ENCODE assay signal across 24 mouse cellular contexts in the genomic region with DNA sequence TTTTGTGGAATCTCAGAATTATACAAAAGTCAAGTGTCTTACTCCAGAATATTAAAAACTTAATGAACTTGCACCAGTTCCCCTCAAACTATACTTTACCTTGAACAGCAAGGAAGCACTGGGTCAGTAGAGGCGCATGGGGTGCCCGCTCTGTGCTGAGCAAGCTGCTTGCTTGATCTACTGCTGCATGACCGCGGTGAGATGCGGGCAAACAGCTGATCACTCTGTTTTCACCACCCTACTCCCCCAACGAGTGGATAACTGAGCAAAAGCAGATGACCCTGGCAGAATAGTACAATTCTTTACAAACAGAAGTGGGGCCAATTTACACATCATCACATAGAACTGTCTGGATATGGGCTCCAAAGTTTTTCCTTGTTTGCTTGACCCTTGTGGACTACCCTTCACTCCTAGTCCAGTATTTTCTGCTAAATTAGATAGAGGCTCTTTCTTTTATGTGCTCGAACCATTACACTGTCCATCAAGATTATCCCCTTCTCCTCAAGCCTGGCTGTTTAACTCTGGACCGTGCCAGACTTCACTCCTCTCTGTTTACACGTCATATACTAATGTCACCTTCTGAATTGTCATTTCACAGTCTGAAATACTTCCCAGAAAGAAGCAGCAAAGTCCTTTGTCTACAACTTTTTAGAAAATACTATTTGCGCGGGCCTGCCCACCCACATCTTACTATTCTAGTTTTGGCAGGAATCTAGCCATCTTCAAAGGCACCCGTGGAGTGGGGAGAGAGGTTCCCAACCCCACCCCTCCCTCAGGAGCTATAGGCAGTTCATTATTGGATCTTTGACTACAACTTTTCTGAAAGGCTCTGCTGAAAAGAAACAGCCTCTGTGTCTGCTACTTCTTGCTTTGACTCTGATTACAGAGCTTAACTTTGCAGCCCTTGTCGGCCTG. TPM values are rescaled to one million over a fixed set of nuclear protein-coding genes. Genes with fewer than 3 reads are reported as not detected.
DNase-seq lines count a peak whose midpoint lies in the region; ATAC-seq lines count a peak whose summit lies in the region.
"Had no signal": no experiment of that assay in that cellular context is flagged by ENCODE, and none has a peak within 500 bp of the region (broad histone marks: within the 10 kb centered on the region; RNA-seq: fewer than 3 reads in every experiment).

No protein-coding gene starts in this region.

- no peaks in the 10 kb centered on the region for H3K9me3 ChIP-seq in forebrain, embryonic 14.5 days (replicated peaks; ENCODE audit: control insufficient read depth, low read length)
- H3K9me3 ChIP-seq in forebrain, embryonic 10.5 days, result peaks cover 7% of the 10 kb centered on the region; the same call in 1 of the 2 replicates
- no peaks in the 10 kb centered on the region for H3K9me3 ChIP-seq in heart, embryonic 15.5 days (replicated peaks)
- no peaks in the 10 kb centered on the region for H3K9me3 ChIP-seq in midbrain, embryonic 12.5 days
- peaks cover 5% of the 10 kb centered on the region; the same call in 1 of the 2 replicates for H3K9me3 ChIP-seq in midbrain, embryonic 10.5 days (replicated peaks)
- H3K9me3 ChIP-seq in midbrain, embryonic 15.5 days, result no peaks in the 10 kb centered on the region
- H3K9me3 ChIP-seq: hindbrain, embryonic 15.5 days; liver, embryonic 12.5 days had no signal

- no peaks in the 10 kb centered on the region for H3K27me3 ChIP-seq in forebrain, embryonic 14.5 days (replicated peaks; ENCODE audit: control insufficient read depth, insufficient read depth, low read length)
- H3K27me3 ChIP-seq in forebrain, embryonic 10.5 days (ENCODE audit: poor library complexity, severe bottlenecking), result no peaks in the 10 kb centered on the region
- H3K27me3 ChIP-seq in heart, embryonic 15.5 days, result no peaks in the 10 kb centered on the region
- H3K27me3 ChIP-seq in midbrain, embryonic 12.5 days, result no peaks in the 10 kb centered on the region
- H3K27me3 ChIP-seq in midbrain, embryonic 10.5 days (ENCODE audit: low read depth, poor library complexity, severe bottlenecking), result no peaks in the 10 kb centered on the region
- H3K27me3 ChIP-seq in midbrain, embryonic 15.5 days (replicated peaks), result no peaks in the 10 kb centered on the region
- H3K27me3 ChIP-seq: CH12.LX; hindbrain, embryonic 15.5 days; liver, embryonic 12.5 days had no signal

- 39% methylated on average over 13 of the region's 13 CpGs for WGBS in forebrain, embryonic 14.5 days
- WGBS in forebrain, embryonic 10.5 days, result 71% methylated on average over 13 of the region's 13 CpGs
- WGBS in heart, embryonic 15.5 days, result 44% methylated on average over 13 of the region's 13 CpGs
- 48% methylated on average over 13 of the region's 13 CpGs for WGBS in midbrain, embryonic 12.5 days
- 73% methylated on average over 13 of the region's 13 CpGs for WGBS in midbrain, embryonic 10.5 days
- 38% methylated on average over 13 of the region's 13 CpGs for WGBS in midbrain, embryonic 15.5 days

- H3K9ac ChIP-seq in forebrain, embryonic 14.5 days (ENCODE audit: low read length), result no peak overlapping the region
- no peak overlapping the region for H3K9ac ChIP-seq in heart, embryonic 15.5 days
- no peak overlapping the region for H3K9ac ChIP-seq in midbrain, embryonic 12.5 days (replicated peaks)
- no peak overlapping the region for H3K9ac ChIP-seq in midbrain, embryonic 15.5 days
- H3K9ac ChIP-seq: hindbrain, embryonic 15.5 days; liver, embryonic 12.5 days had no signal

- H3K36me3 ChIP-seq in forebrain, embryonic 14.5 days (ENCODE audit: control insufficient read depth, insufficient read depth, low read length), result peaks cover 19% of the 10 kb centered on the region
- H3K36me3 ChIP-seq in forebrain, embryonic 10.5 days (replicated peaks), result peaks cover 88% of the 10 kb centered on the region
- H3K36me3 ChIP-seq in heart, embryonic 15.5 days, result peaks cover 30% of the 10 kb centered on the region
- H3K36me3 ChIP-seq in midbrain, embryonic 12.5 days, result peaks cover 25% of the 10 kb centered on the region
- peaks cover 73% of the 10 kb centered on the region for H3K36me3 ChIP-seq in midbrain, embryonic 10.5 days
- no peaks in the 10 kb centered on the region for H3K36me3 ChIP-seq in midbrain, embryonic 15.5 days (replicated peaks)

- intact Hi-C loops in heart, postnatal 36 days (cut with DNase I), result no loop called here

- ATAC-seq in forebrain, embryonic 14.5 days, result peak; percentile 70; the same call in 1 of the 2 replicates
- no peak for ATAC-seq in heart, embryonic 15.5 days (replicated peaks; ENCODE audit: insufficient number of reproducible peaks, insufficient read depth, low FRiP score, low read depth)
- ATAC-seq in midbrain, embryonic 12.5 days (ENCODE audit: low FRiP score, low read depth), result peak; percentile 79
- peak; percentile 56 for ATAC-seq in midbrain, embryonic 15.5 days (replicated peaks)
- ATAC-seq: intestine, embryonic 16.5 days; liver, embryonic 12.5 days had no signal

- H3K4me3 ChIP-seq in forebrain, embryonic 14.5 days (ENCODE audit: low read depth, low read length), result no peak overlapping the region
- H3K4me3 ChIP-seq in forebrain, embryonic 10.5 days, result no peak overlapping the region
- peak overlapping the region; percentile 23 for H3K4me3 ChIP-seq in heart, embryonic 15.5 days
- H3K4me3 ChIP-seq in midbrain, embryonic 12.5 days, result no peak overlapping the region
- H3K4me3 ChIP-seq in midbrain, embryonic 10.5 days, result no peak overlapping the region
- no peak overlapping the region for H3K4me3 ChIP-seq in midbrain, embryonic 15.5 days
- H3K4me3 ChIP-seq: hindbrain, embryonic 15.5 days; liver, embryonic 12.5 days had no signal

- no peak overlapping the region for H3K27ac ChIP-seq in forebrain, embryonic 14.5 days (ENCODE audit: low read depth, low read length)
- H3K27ac ChIP-seq in forebrain, embryonic 10.5 days, result no peak overlapping the region
- peak overlapping the region; percentile 61 for H3K27ac ChIP-seq in heart, embryonic 15.5 days
- no peak overlapping the region for H3K27ac ChIP-seq in midbrain, embryonic 12.5 days (replicated peaks)
- no peak overlapping the region for H3K27ac ChIP-seq in midbrain, embryonic 10.5 days (replicated peaks)
- no peak overlapping the region for H3K27ac ChIP-seq in midbrain, embryonic 15.5 days
- H3K27ac ChIP-seq: hindbrain, embryonic 15.5 days; liver, embryonic 12.5 days had no signal

- peak; percentile 32 for DNase-seq in forebrain, embryonic 14.5 days (ENCODE audit: low spot score)
- no peak for DNase-seq in forebrain, embryonic 10.5 days (ENCODE audit: extremely low spot score, low spot score)
- DNase-seq in heart, postnatal 36 days, result no peak
- no peak for DNase-seq in midbrain, embryonic 10.5 days (ENCODE audit: low spot score)
- DNase-seq in spleen, adult 12 weeks (ENCODE audit: low spot score), result no peak
- DNase-seq: adrenal gland, postnatal 14 days; cerebellum, adult 18-20 months; cerebellum, postnatal 25 days; embryo, embryonic 11 days; kidney, postnatal 36 days; layer of hippocampus, adult 9-11 months; lung, adult 2 months; lung, postnatal 4 days; retina, postnatal 1 day; right cerebral cortex, postnatal 4 days; thymus, postnatal 36 days had no signal

- H3K4me2 ChIP-seq in forebrain, embryonic 14.5 days (ENCODE audit: low read length), result no peak overlapping the region
- H3K4me2 ChIP-seq in heart, embryonic 15.5 days, result peak overlapping the region; percentile 57
- H3K4me2 ChIP-seq in midbrain, embryonic 12.5 days (replicated peaks), result no peak overlapping the region
- no peak overlapping the region for H3K4me2 ChIP-seq in midbrain, embryonic 15.5 days
- H3K4me2 ChIP-seq: hindbrain, embryonic 15.5 days; liver, embryonic 12.5 days had no signal

- H3K4me1 ChIP-seq in forebrain, embryonic 14.5 days (ENCODE audit: control insufficient read depth, insufficient read depth, low read length), result no peaks in the 10 kb centered on the region
- H3K4me1 ChIP-seq in forebrain, embryonic 10.5 days, result peaks cover 17% of the 10 kb centered on the region
- peaks cover 17% of the 10 kb centered on the region for H3K4me1 ChIP-seq in heart, embryonic 15.5 days (replicated peaks)
- H3K4me1 ChIP-seq in midbrain, embryonic 12.5 days, result 0 out of 2 replicates have a peak, but pooled peaks cover 4% of the 10 kb centered on the region
- H3K4me1 ChIP-seq in midbrain, embryonic 10.5 days, result peaks cover 20% of the 10 kb centered on the region
- no peaks in the 10 kb centered on the region for H3K4me1 ChIP-seq in midbrain, embryonic 15.5 days
- H3K4me1 ChIP-seq: hindbrain, embryonic 15.5 days; liver, embryonic 12.5 days had no signal

RNA-seq across cellular contexts. Expression of a gene that starts 8.3 kb away (rescaled TPM):
- polyA plus RNA-seq in forebrain, embryonic 14.5 days (2014; fragmentation: Nextera tagmentation; extraction: Ambion mirVana), result 111 and 138 TPM in 2 replicates
- polyA plus RNA-seq in forebrain, embryonic 10.5 days (2016; fragmentation: Nextera tagmentation; extraction: Ambion mirVana), result 187 and 200 TPM in 2 replicates
- polyA plus RNA-seq in heart, embryonic 15.5 days (2015; fragmentation: Nextera tagmentation; extraction: Ambion mirVana), result 368 and 467 TPM in 2 replicates
- 100 to 1,000 TPM; 368 to 382 TPM for total RNA-seq in heart, postnatal 36 days (2021)
- 137 and 185 TPM in 2 replicates for polyA plus RNA-seq in midbrain, embryonic 12.5 days (2016; fragmentation: Nextera tagmentation; extraction: Ambion mirVana)
- 121 and 144 TPM in 2 replicates for polyA plus RNA-seq in midbrain, embryonic 10.5 days (2016; fragmentation: Nextera tagmentation; extraction: Ambion mirVana)
- 113 and 132 TPM in 2 replicates for polyA plus RNA-seq in midbrain, embryonic 15.5 days (2015; fragmentation: Nextera tagmentation; extraction: Ambion mirVana)
- total RNA-seq: MEL had no signal
